Mouse (Mus musculus) adrenal gland, adult 8-10 months (tissue): ENCODE results near the gene BC049352. TPM values are rescaled to one million over a fixed set of nuclear protein-coding genes. Genes with fewer than 3 reads are reported as not detected.

Experiments used
- DNase-seq: peaks from one replicate; pipeline ENCODE4 v3.0.0; 2022
- total RNA-seq, 4 experiments: library from RNA; stranded (reverse); gene quantifications; 2 replicates each; pipeline ENCODE4 v1.2.4; 2022

BC049352 gene
- total RNA-seq, 4 experiments from 2014 or later = 0.65 to 0.68 (median 0.67) TPM; not detected in 1

- DNase-seq = no peak
These were observed 13.7 kb downstream of the BC049352 start for GRCm38 (mm10) chr9:45195468-45195867.

GRCm38 (mm10) chr9:45196125-45196830, 14.5 kb downstream of the BC049352 start:
- no peak for DNase-seq

GRCm38 (mm10) chr9:45197549-45197948, 15.7 kb downstream of the BC049352 start:
- DNase-seq = no peak

- DNase-seq = peak; percentile 32
These were observed 19.6 kb downstream of the BC049352 start for GRCm38 (mm10) chr9:45201319-45201947.

- no peak for DNase-seq
These were observed 20.4 kb downstream of the BC049352 start for GRCm38 (mm10) chr9:45202021-45202798.

- no peak for DNase-seq
These were observed 22.1 kb downstream of the BC049352 start, which contains the start of gene Tmprss4 for GRCm38 (mm10) chr9:45203797-45204410. Tmprss4 (minus strand) TSS chr9:45204092.

GRCm38 (mm10) chr9:45205143-45205542, 23.3 kb downstream of the BC049352 start:
- DNase-seq = no peak

GRCm38 (mm10) chr9:45206121-45206520, 24.3 kb downstream of the BC049352 start:
- no peak for DNase-seq

- no peak for DNase-seq
These were observed 25.4 kb downstream of the BC049352 start for GRCm38 (mm10) chr9:45207015-45207743.

GRCm38 (mm10) chr9:45212001-45212400, 30.2 kb downstream of the BC049352 start:
- no peak for DNase-seq

GRCm38 (mm10) chr9:45215526-45216179, 33.8 kb downstream of the BC049352 start:
- DNase-seq = peak; percentile 19

- no peak for DNase-seq
These were observed 37.8 kb downstream of the BC049352 start for GRCm38 (mm10) chr9:45219644-45220043.

- DNase-seq = peak; percentile 73
These were observed 39.8 kb downstream of the BC049352 start for GRCm38 (mm10) chr9:45221567-45221966.

- DNase-seq = no peak
These were observed 47.6 kb downstream of the BC049352 start for GRCm38 (mm10) chr9:45229359-45229758.

- no peak for DNase-seq
These were observed 53.9 kb downstream of the BC049352 start for GRCm38 (mm10) chr9:45235668-45236227.

GRCm38 (mm10) chr9:45236744-45237143, 54.9 kb downstream of the BC049352 start:
- DNase-seq = no peak

GRCm38 (mm10) chr9:45241397-45241796, 59.6 kb downstream of the BC049352 start:
- DNase-seq = no peak

- DNase-seq = no peak
These were observed 63.6 kb downstream of the BC049352 start for GRCm38 (mm10) chr9:45245432-45245831.

- no peak for DNase-seq
These were observed 64.3 kb downstream of the BC049352 start for GRCm38 (mm10) chr9:45246060-45246459.

- no peak for DNase-seq
These were observed 65.7 kb downstream of the BC049352 start for GRCm38 (mm10) chr9:45247536-45247935.

GRCm38 (mm10) chr9:45250306-45250705, 68.5 kb downstream of the BC049352 start:
- no peak for DNase-seq
